Comparison of ENCODE assay signal across 14 mouse cellular contexts in the genomic region with DNA sequence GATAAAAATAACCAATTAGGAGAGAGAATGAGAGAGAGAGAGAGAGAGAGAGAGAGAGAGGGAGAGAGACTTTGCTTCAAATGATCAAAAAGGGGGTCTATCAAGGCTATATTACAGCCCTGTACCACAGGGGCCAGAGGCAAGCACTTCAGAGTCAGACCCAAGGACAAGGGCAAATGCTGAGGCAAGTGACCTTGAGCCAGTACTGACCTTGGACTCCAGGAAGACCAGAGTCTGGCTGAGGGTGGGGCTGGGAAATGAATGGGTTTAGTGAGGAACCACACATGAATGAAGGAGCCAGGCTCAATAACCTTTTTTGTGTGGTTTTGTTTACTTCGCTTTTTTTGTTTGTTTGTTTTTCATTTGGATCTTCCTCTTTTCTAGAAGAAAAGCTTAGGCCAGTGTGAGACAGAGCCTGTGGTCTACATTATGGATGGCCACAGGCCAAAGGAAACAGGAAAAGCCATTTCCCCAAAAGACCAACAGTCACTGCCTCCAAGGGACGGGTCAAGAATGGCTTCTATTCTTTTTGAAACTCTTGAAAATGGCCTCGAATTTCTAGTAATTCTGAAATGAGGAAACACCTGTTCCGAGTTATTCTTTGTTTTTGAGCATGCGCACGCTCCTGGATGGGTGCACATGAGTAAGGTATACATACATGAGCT. TPM values are rescaled to one million over a fixed set of nuclear protein-coding genes. Genes with fewer than 3 reads are reported as not detected.
A peak's percentile ranks its signal among the peaks of the same experiment; 100 is the strongest.
DNase-seq lines count a peak whose midpoint lies in the region; ATAC-seq lines count a peak whose summit lies in the region.
"Had no signal": no experiment of that assay in that cellular context is flagged by ENCODE, and none has a peak within 500 bp of the region (broad histone marks: within the 10 kb centered on the region; RNA-seq: fewer than 3 reads in every experiment).

No protein-coding gene starts in this region.

- intact Hi-C loops in heart, postnatal 10 days (cut with DNase I) = no loop called here

- no peaks in the 10 kb centered on the region for H3K4me1 ChIP-seq in hindbrain, embryonic 12.5 days
- H3K4me1 ChIP-seq: limb, embryonic 10.5 days; lung, embryonic 15.5 days had no signal

- no peak overlapping the region for H3K9ac ChIP-seq in hindbrain, embryonic 12.5 days
- H3K9ac ChIP-seq: hindbrain, embryonic 14.5 days; lung, embryonic 15.5 days had no signal

- WGBS in hindbrain, embryonic 12.5 days = 76% methylated on average over 6 of the region's 6 CpGs

- H3K4me3 ChIP-seq in hindbrain, embryonic 12.5 days = no peak overlapping the region
- H3K4me3 ChIP-seq: erythroblast, embryonic 14.5 days; limb, embryonic 10.5 days; lung, embryonic 15.5 days; myocyte had no signal

- H3K9me3 ChIP-seq in hindbrain, embryonic 12.5 days (replicated peaks) = no peaks in the 10 kb centered on the region
- H3K9me3 ChIP-seq: limb, embryonic 10.5 days; lung, embryonic 15.5 days had no signal

- peaks cover 55% of the 10 kb centered on the region for H3K36me3 ChIP-seq in hindbrain, embryonic 12.5 days

- no peaks in the 10 kb centered on the region for H3K27me3 ChIP-seq in hindbrain, embryonic 12.5 days
- H3K27me3 ChIP-seq: lung, embryonic 15.5 days had no signal

- no peak overlapping the region for H3K4me2 ChIP-seq in hindbrain, embryonic 12.5 days (replicated peaks)
- H3K4me2 ChIP-seq: hindbrain, embryonic 14.5 days; lung, embryonic 15.5 days had no signal

- no peak for ATAC-seq in hindbrain, embryonic 12.5 days (ENCODE audit: low FRiP score)

- peak; percentile 21 for DNase-seq in adrenal gland, adult 8-10 months
- no peak for DNase-seq in adrenal gland, adult 18-20 months (ENCODE audit: low spot score in 2 of 2)
- peak; percentile 51 for DNase-seq in ovary, adult 18-20 months (ENCODE audit: low spot score)
- no peak for DNase-seq in ovary, postnatal 36 days (ENCODE audit: low spot score)
- DNase-seq in heart, postnatal 10 days = peak; percentile 43 to 59
- no peak for DNase-seq in right cerebral cortex, postnatal 10 days (ENCODE audit: low spot score in 2 of 2)
- DNase-seq in layer of hippocampus, postnatal 25 days (ENCODE audit: extremely low spot score in 1 of 2, low spot score in 1 of 2) = no peak
- DNase-seq: thymus, adult 18-20 months had no signal

- H3K27ac ChIP-seq in hindbrain, embryonic 12.5 days = no peak overlapping the region
- H3K27ac ChIP-seq: hindbrain, embryonic 14.5 days; limb, embryonic 10.5 days; lung, embryonic 15.5 days had no signal

RNA-seq across cellular contexts. Expression of a gene that starts 35.4 kb away (rescaled TPM):
- 10 to 100 TPM; 27.8 to 76.4 (median 46.5) TPM for total RNA-seq in adrenal gland, adult 8-10 months (2022)
- 10 to 100 TPM; 13.0 to 50.3 TPM for total RNA-seq in adrenal gland, adult 18-20 months (2021)
- total RNA-seq in heart, postnatal 10 days (2021) = not detected
- not detected in 2 replicates for polyA plus RNA-seq in hindbrain, embryonic 12.5 days (2016; fragmentation: Nextera tagmentation; extraction: Ambion mirVana)
- total RNA-seq in layer of hippocampus, postnatal 25 days (2021) = under 1 TPM in 1 of 2 experiments, not detected in 1; 0.20 TPM
- polyA plus RNA-seq: erythroblast, embryonic 14.5 days; limb, embryonic 10.5 days had no signal

RNA-seq across cellular contexts. Expression of a gene that starts 56.5 kb away (rescaled TPM):
- 10 to 100 TPM; 17.5 to 29.9 (median 21.7) TPM for total RNA-seq in adrenal gland, adult 8-10 months (2022)
- 10 to 100 TPM; 17.9 to 18.9 TPM for total RNA-seq in adrenal gland, adult 18-20 months (2021)
- total RNA-seq in heart, postnatal 10 days (2021) = 10 to 100 TPM; 12.4 to 13.7 TPM
- 15.7 and 16.0 TPM in 2 replicates for polyA plus RNA-seq in hindbrain, embryonic 12.5 days (2016; fragmentation: Nextera tagmentation; extraction: Ambion mirVana)
- total RNA-seq in layer of hippocampus, postnatal 25 days (2021) = 10 to 100 TPM; 20.7 to 21.3 TPM

Comparison
In these comparisons a context has a peak if more than half of its experiments do, and no peak if none do; other contexts are left out.
1. DNase-seq: peak in adrenal gland, adult 8-10 months (single experiment), ovary, adult 18-20 months (single experiment) and heart, postnatal 10 days (2 of 2); none in adrenal gland, adult 18-20 months (0 of 2), ovary, postnatal 36 days (single experiment), right cerebral cortex, postnatal 10 days (0 of 2) and layer of hippocampus, postnatal 25 days (0 of 2).
2. RNA of a gene that starts 35.4 kb away (total RNA-seq): 27.8 to 76.4 TPM in adrenal gland, adult 8-10 months and 13.0 to 50.3 TPM in adrenal gland, adult 18-20 months; 0.20 TPM in layer of hippocampus, postnatal 25 days and not detected in heart, postnatal 10 days; every median in the first group is over 10 times any median in the second.